Mouse (Mus musculus) midbrain, embryonic 13.5 days (tissue): ENCODE measurements around the gene Tmem204. TPM values are rescaled to one million over a fixed set of nuclear protein-coding genes. Genes with fewer than 3 reads are reported as not detected.

Experiments
- ATAC-seq: fragments of 200-750 bp; cut with Nextera tagmentation; 2 replicates; pipeline ENCODE4 v1.8.0; 2017; ENCODE audit warnings: mild to moderate bottlenecking, moderate TSS enrichment, moderate library complexity
- H3K27ac ChIP-seq: fragments of 300-500 bp; sonication (generic); 2 replicates; pipeline ENCODE4 v1.5.1; 2015; ENCODE audit warnings: inconsistent platforms, mild to moderate bottlenecking, moderate library complexity
- H3K27me3 ChIP-seq: fragments of 300-500 bp; sonication (generic); 2 replicates; pipeline ENCODE4 v1.6.1; 2015; ENCODE audit warnings: mild to moderate bottlenecking, inconsistent platforms
- H3K36me3 ChIP-seq: fragments of 300-500 bp; sonication (generic); 2 replicates; pipeline ENCODE4 v1.6.1; 2015; ENCODE audit warnings: mild to moderate bottlenecking, inconsistent platforms
- H3K4me1 ChIP-seq: fragments of 300-500 bp; sonication (generic); replicated peaks from 2 replicates; pipeline ENCODE4 v1.6.1; 2015; ENCODE audit warnings: inconsistent platforms
- H3K4me2 ChIP-seq: fragments of 300-500 bp; sonication (generic); replicated peaks from 2 replicates; pipeline ENCODE4 v1.6.1; 2015; ENCODE audit warnings: moderate library complexity, mild to moderate bottlenecking, inconsistent platforms
- H3K4me3 ChIP-seq: fragments of 300-500 bp; sonication (generic); replicated peaks from 2 replicates; pipeline ENCODE4 v1.5.1; 2015; ENCODE audit warnings: mild to moderate bottlenecking, inconsistent platforms
- H3K9ac ChIP-seq: fragments of 300-500 bp; sonication (generic); replicated peaks from 2 replicates; pipeline ENCODE4 v1.6.1; 2015; ENCODE audit warnings: mild to moderate bottlenecking, inconsistent platforms
- H3K9me3 ChIP-seq: fragments of 300-500 bp; sonication (generic); 2 replicates; pipeline ENCODE4 v1.6.1; 2016; ENCODE audit warnings: mild to moderate bottlenecking, inconsistent platforms
- whole genome bisulfite sequencing: fragments of 180-500 bp; shearing (Covaris S2); methylation state at CpG from one replicate; pipeline ENCODE4 v1.1.7; 2015; 5-methylcytosine and 5-hydroxymethylcytosine counted together
- polyA plus RNA-seq: library from polyadenylated mRNA; unstranded; fragments of >200 nt; fragmentation: Nextera tagmentation; extraction: Ambion mirVana; gene quantifications from 2 replicates; pipeline ENCODE4 v1.2.1, GENCODE M21; 2015

Tmem204 gene
- polyA plus RNA-seq, 1 experiment from 2014 or later, result 10.8 TPM

GRCm38 (mm10) chr17:25057041-25057440 lies 26.4 kb downstream of the Tmem204 start:
- ATAC-seq, result no peak
- no peak overlapping the region for H3K27ac ChIP-seq
- peaks cover 81% of the 10 kb centered on the region for H3K36me3 ChIP-seq
- H3K4me2 ChIP-seq, result no peak overlapping the region
- H3K27me3 ChIP-seq, result no peaks in the 10 kb centered on the region
- H3K9me3 ChIP-seq, result no peaks in the 10 kb centered on the region
- H3K4me3 ChIP-seq, result no peak overlapping the region
- H3K4me1 ChIP-seq, result no peaks in the 10 kb centered on the region
- no peak overlapping the region for H3K9ac ChIP-seq
- 92% methylated on average over 6 of the region's 6 CpGs for WGBS

- Histone ChIP-seq H3K27me3 (no peaks in the 10 kb centered on the region), H3K4me3 (no peak overlapping the region), H3K9ac (no peak overlapping the region), H3K36me3 (peaks cover 77% of the 10 kb centered on the region), H3K4me2 (no peak overlapping the region), H3K27ac (no peak overlapping the region), H3K9me3 (no peaks in the 10 kb centered on the region), H3K4me1 (no peaks in the 10 kb centered on the region)
- 89% methylated on average over 9 of the region's 9 CpGs for WGBS
- ATAC-seq, result no peak
Measured at GRCm38 (mm10) chr17:25053274-25053673, 30.1 kb downstream of the Tmem204 start.

- Histone ChIP-seq H3K4me1 (no peaks in the 10 kb centered on the region), H3K9me3 (no peaks in the 10 kb centered on the region), H3K27ac (no peak overlapping the region), H3K4me2 (no peak overlapping the region), H3K4me3 (no peak overlapping the region), H3K27me3 (no peaks in the 10 kb centered on the region), H3K9ac (no peak overlapping the region), H3K36me3 (peaks cover 52% of the 10 kb centered on the region)
- WGBS, result 93% methylated on average over 6 of the region's 6 CpGs
- no peak for ATAC-seq
Measured at GRCm38 (mm10) chr17:25047143-25047542, 36.2 kb downstream of the Tmem204 start.

- WGBS, result 92% methylated on average over 4 of the region's 4 CpGs
- Histone ChIP-seq H3K27ac (no peak overlapping the region), H3K36me3 (peaks cover 44% of the 10 kb centered on the region), H3K9ac (no peak overlapping the region), H3K27me3 (no peaks in the 10 kb centered on the region), H3K4me1 (no peaks in the 10 kb centered on the region), H3K9me3 (no peaks in the 10 kb centered on the region), H3K4me2 (no peak overlapping the region), H3K4me3 (no peak overlapping the region)
- ATAC-seq, result no peak
Measured at GRCm38 (mm10) chr17:25045281-25045680, 38.1 kb downstream of the Tmem204 start.

GRCm38 (mm10) chr17:25044879-25045278 lies 38.5 kb downstream of the Tmem204 start:
- no peaks in the 10 kb centered on the region for H3K9me3 ChIP-seq
- H3K4me3 ChIP-seq, result no peak overlapping the region
- ATAC-seq, result no peak
- peaks cover 42% of the 10 kb centered on the region for H3K36me3 ChIP-seq
- WGBS, result 80% methylated on average over 7 of the region's 7 CpGs
- no peak overlapping the region for H3K4me2 ChIP-seq
- H3K9ac ChIP-seq, result no peak overlapping the region
- H3K4me1 ChIP-seq, result no peaks in the 10 kb centered on the region
- H3K27ac ChIP-seq, result no peak overlapping the region
- H3K27me3 ChIP-seq, result no peaks in the 10 kb centered on the region

- Histone ChIP-seq H3K9ac (no peak overlapping the region), H3K36me3 (peaks cover 74% of the 10 kb centered on the region), H3K4me2 (no peak overlapping the region), H3K4me3 (no peak overlapping the region), H3K9me3 (no peaks in the 10 kb centered on the region), H3K4me1 (no peaks in the 10 kb centered on the region), H3K27me3 (no peaks in the 10 kb centered on the region), H3K27ac (no peak overlapping the region)
- ATAC-seq, result no peak
- WGBS, result 68% methylated on average over 4 of the region's 4 CpGs
Measured at GRCm38 (mm10) chr17:25036183-25036582, 47.2 kb downstream of the Tmem204 start.

GRCm38 (mm10) chr17:25016292-25017132 lies 66.9 kb downstream of the Tmem204 start:
- peaks cover 31% of the 10 kb centered on the region for H3K4me1 ChIP-seq
- H3K4me2 ChIP-seq, result peak overlapping the region; percentile 96
- peak overlapping the region; percentile 99 for H3K4me3 ChIP-seq
- H3K27ac ChIP-seq, result peak overlapping the region; percentile 80
- peak overlapping the region; percentile 77 for H3K9ac ChIP-seq
- under 1% methylated on average over 55 of the region's 55 CpGs for WGBS
- H3K36me3 ChIP-seq, result peaks cover 13% of the 10 kb centered on the region
- peak; percentile 92 for ATAC-seq
- H3K9me3 ChIP-seq, result no peaks in the 10 kb centered on the region
- H3K27me3 ChIP-seq, result no peaks in the 10 kb centered on the region

- H3K4me3 ChIP-seq, result peak within 1 kb of the TSS; percentile 99
- under 1% methylated on average over 61 of the region's 62 CpGs for WGBS
- no peaks in the 10 kb centered on the region for H3K27me3 ChIP-seq
- H3K4me1 ChIP-seq, result peaks cover 32% of the 10 kb centered on the region
- H3K9ac ChIP-seq, result peak within 1 kb of the TSS; percentile 95
- peak; percentile 99 for ATAC-seq
- peaks cover 17% of the 10 kb centered on the region for H3K36me3 ChIP-seq
- no peaks in the 10 kb centered on the region for H3K9me3 ChIP-seq
- peak within 1 kb of the TSS; percentile 80 for H3K27ac ChIP-seq
- H3K4me2 ChIP-seq, result peak within 1 kb of the TSS; percentile 96
Measured at GRCm38 (mm10) chr17:25015655-25016291, 67.6 kb downstream of the Tmem204 start, which contains the start of the genes Cramp1l and Ift140. Gene Cramp1l (minus strand): TSS chr17:25015788. Gene Ift140 (plus strand): TSS chr17:25016085.

GRCm38 (mm10) chr17:25014841-25015570 lies 68.4 kb downstream of the Tmem204 start:
- Histone ChIP-seq H3K9me3 (no peaks in the 10 kb centered on the region), H3K27me3 (no peaks in the 10 kb centered on the region), H3K36me3 (peaks cover 21% of the 10 kb centered on the region), H3K27ac (peak overlapping the region; percentile 79), H3K4me3 (peak overlapping the region; percentile 99), H3K9ac (peak overlapping the region; percentile 95), H3K4me1 (peaks cover 32% of the 10 kb centered on the region), H3K4me2 (peak overlapping the region; percentile 96)
- peak; percentile 5 for ATAC-seq
- under 1% methylated on average over 39 of the region's 39 CpGs for WGBS

GRCm38 (mm10) chr17:25013606-25014501 lies 69.5 kb downstream of the Tmem204 start:
- Histone ChIP-seq H3K36me3 (peaks cover 27% of the 10 kb centered on the region), H3K9me3 (no peaks in the 10 kb centered on the region), H3K27ac (peak overlapping the region; percentile 74), H3K4me3 (peak overlapping the region; percentile 99), H3K27me3 (no peaks in the 10 kb centered on the region), H3K4me2 (peak overlapping the region; percentile 96), H3K4me1 (peaks cover 32% of the 10 kb centered on the region), H3K9ac (peak overlapping the region; percentile 95)
- under 1% methylated on average over 78 of the region's 81 CpGs for WGBS
- no peak for ATAC-seq
